Mouse (Mus musculus) left cerebral cortex, adult 2 months (tissue): ENCODE data around the gene Tent2. TPM values are rescaled to one million over a fixed set of nuclear protein-coding genes. Genes with fewer than 3 reads are reported as not detected.

Experiments used
- DNase-seq, 2 experiments: peaks; one replicate each; pipeline ENCODE4 v3.0.0; 2021 to 2022; ENCODE audit warnings: low spot score in 2 of 2, mixed read lengths in 1 of 2; ENCODE audit errors: extremely low spot score in 1 of 2
- H3K27ac ChIP-seq: fragments of 200-600 bp; 2 replicates; pipeline ENCODE4 v1.8.1; 2022
- H3K4me3 ChIP-seq: fragments of 200-600 bp; 2 replicates; pipeline ENCODE4 v1.8.1; 2022
- CTCF ChIP-seq: fragments of 200-600 bp; IDR thresholded peaks from 2 replicates; pipeline ENCODE4 v1.8.1; 2022; ENCODE audit warnings: antibody characterized with exemption, mild to moderate bottlenecking, moderate library complexity
- intact Hi-C: fragments of 180-260 bp; cut with DNase I; formaldehyde crosslinking; loops from one replicate; pipeline ENCODE4 v1.15.1; 2025
- total RNA-seq, 2 experiments: library from RNA; stranded (reverse); gene quantifications; 2 replicates each; pipeline ENCODE4 v1.2.3; 2021

Tent2 gene
- total RNA-seq, 2 experiments from 2014 or later, result 23.9 to 30.1 TPM

- intact Hi-C loops, result no loop called here
Measured at GRCm38 (mm10) chr13:93137098-93137497, 55.1 kb downstream of the Tent2 start.

GRCm38 (mm10) chr13:93136251-93136650 is 55.9 kb downstream of the Tent2 start:
- DNase-seq, result no peak
- Histone ChIP-seq H3K4me3 (no peak overlapping the region), H3K27ac (no peak overlapping the region)
- TF ChIP-seq CTCF, result no peak
- intact Hi-C loops, result no loop called here

More at GRCm38 (mm10) chr13:93137098-93137497, 55.1 kb downstream of the Tent2 start:
- Histone ChIP-seq H3K4me3 (no peak overlapping the region), H3K27ac (no peak overlapping the region)
- DNase-seq, result no peak
- TF ChIP-seq CTCF, result no peak

- no peak overlapping the region for H3K27ac ChIP-seq
- no peak for TF ChIP-seq CTCF
Measured at GRCm38 (mm10) chr13:93135501-93135900, 56.7 kb downstream of the Tent2 start.

GRCm38 (mm10) chr13:93130674-93131073 is 61.5 kb downstream of the Tent2 start:
- intact Hi-C loops, result no loop called here
- no peak for DNase-seq
- no peak for TF ChIP-seq CTCF
- Histone ChIP-seq H3K4me3 (no peak overlapping the region), H3K27ac (no peak overlapping the region)

More at GRCm38 (mm10) chr13:93135501-93135900, 56.7 kb downstream of the Tent2 start:
- DNase-seq, result no peak
- no peak overlapping the region for H3K4me3 ChIP-seq
- intact Hi-C loops, result no loop called here

- intact Hi-C loops, result no loop called here
- no peak overlapping the region for H3K4me3 ChIP-seq
- DNase-seq, result no peak
- 0 out of 2 replicates have a peak overlapping the region, but pooled peaks have one; percentile 19 for H3K27ac ChIP-seq
- TF ChIP-seq CTCF, result no peak
Measured at GRCm38 (mm10) chr13:93128961-93129360, 63.2 kb downstream of the Tent2 start.

GRCm38 (mm10) chr13:93128111-93128860 is 63.9 kb downstream of the Tent2 start:
- Histone ChIP-seq H3K27ac (no peak overlapping the region), H3K4me3 (no peak overlapping the region)
- no peak for DNase-seq
- no peak for TF ChIP-seq CTCF
- intact Hi-C loops, result no loop called here

GRCm38 (mm10) chr13:93122321-93122720 is 69.9 kb downstream of the Tent2 start:
- intact Hi-C loops, result no loop called here
- Histone ChIP-seq H3K4me3 (no peak overlapping the region), H3K27ac (no peak overlapping the region)
- TF ChIP-seq CTCF, result no peak
- DNase-seq, result no peak

- no peak for DNase-seq
- Histone ChIP-seq H3K27ac (no peak overlapping the region), H3K4me3 (no peak overlapping the region)
- intact Hi-C loops, result no loop called here
- no peak for TF ChIP-seq CTCF
Measured at GRCm38 (mm10) chr13:93117241-93117640, 74.9 kb downstream of the Tent2 start.

- intact Hi-C loops, result no loop called here
- no peak for DNase-seq
- no peak for TF ChIP-seq CTCF
- H3K4me3 ChIP-seq, result no peak overlapping the region
- H3K27ac ChIP-seq, result no peak overlapping the region
Measured at GRCm38 (mm10) chr13:93102340-93103090, 89.7 kb downstream of the Tent2 start.

- intact Hi-C loops, result no loop called here
- Histone ChIP-seq H3K4me3 (no peak overlapping the region), H3K27ac (no peak overlapping the region)
- no peak for DNase-seq
- TF ChIP-seq CTCF, result no peak
Measured at GRCm38 (mm10) chr13:93098596-93098995, 93.6 kb downstream of the Tent2 start.

- intact Hi-C loops, result no loop called here
- no peak overlapping the region for H3K27ac ChIP-seq
- H3K4me3 ChIP-seq, result no peak overlapping the region
- TF ChIP-seq CTCF, result no peak
- no peak for DNase-seq
Measured at GRCm38 (mm10) chr13:93096643-93097042, 95.5 kb downstream of the Tent2 start.

Other genes with a start within 250 kb of the Tent2 start
- 1 to 10 TPM; 5.4 to 6.0 TPM for gene Cmya5, start 47.7 kb downstream of the Tent2 start, total RNA-seq
- 100 to 1,000 TPM; 381 to 464 TPM for gene Homer1, start 107.2 kb upstream of the Tent2 start, total RNA-seq